Mouse (Mus musculus): ENCODE measurements around the gene Gm4131. TPM values are rescaled to one million over a fixed set of nuclear protein-coding genes. Genes with fewer than 3 reads are reported as not detected.

Gene Gm4131
- polyA plus RNA-seq, 1 experiment from 2014 or later = not detected

- no peak overlapping the region for H3K4me2 ChIP-seq (ENCODE audit: low read length)
- no peaks in the 10 kb centered on the region for H3K27me3 ChIP-seq (replicated peaks; ENCODE audit: control insufficient read depth, insufficient read depth, low read length)
- H3K36me3 ChIP-seq (ENCODE audit: control insufficient read depth, insufficient read depth, low read length) = no peaks in the 10 kb centered on the region
- no peak for DNase-seq (ENCODE audit: low spot score)
- H3K27ac ChIP-seq (ENCODE audit: low read depth) = no peak overlapping the region
- H3K4me1 ChIP-seq (replicated peaks; ENCODE audit: control insufficient read depth, insufficient read depth, low read length) = no peaks in the 10 kb centered on the region
- H3K4me3 ChIP-seq (ENCODE audit: low read depth, low read length) = no peak overlapping the region
- H3K9me3 ChIP-seq (ENCODE audit: control insufficient read depth, low read length) = no peaks in the 10 kb centered on the region
- no peak for ATAC-seq (replicated peaks; ENCODE audit: low FRiP score, low TSS enrichment, low read depth)
- no peak overlapping the region for H3K9ac ChIP-seq (ENCODE audit: low read length)
- WGBS = 57% methylated on average over 3 of the region's 3 CpGs
Measured at GRCm38 (mm10) chr14:62539834-62540233, 26.9 kb downstream of the Gm4131 start.

- Histone ChIP-seq H3K9ac (ENCODE audit: low read length) (no peak overlapping the region), H3K4me3 (ENCODE audit: low read depth, low read length) (no peak overlapping the region), H3K4me2 (ENCODE audit: low read length) (no peak overlapping the region), H3K36me3 (ENCODE audit: control insufficient read depth, insufficient read depth, low read length) (no peaks in the 10 kb centered on the region), H3K27me3 (replicated peaks; ENCODE audit: control insufficient read depth, insufficient read depth, low read length) (no peaks in the 10 kb centered on the region), H3K4me1 (replicated peaks; ENCODE audit: control insufficient read depth, insufficient read depth, low read length) (no peaks in the 10 kb centered on the region), H3K27ac (ENCODE audit: low read depth) (no peak overlapping the region), H3K9me3 (ENCODE audit: control insufficient read depth, low read length) (no peaks in the 10 kb centered on the region)
- no peak for ATAC-seq (replicated peaks; ENCODE audit: low FRiP score, low TSS enrichment, low read depth)
- WGBS = 34% methylated on average over 5 of the region's 5 CpGs
- DNase-seq (ENCODE audit: low spot score) = no peak
Measured at GRCm38 (mm10) chr14:62536988-62537387, 29.7 kb downstream of the Gm4131 start.

- H3K4me1 ChIP-seq (replicated peaks; ENCODE audit: control insufficient read depth, insufficient read depth, low read length) = no peaks in the 10 kb centered on the region
- H3K9ac ChIP-seq (ENCODE audit: low read length) = no peak overlapping the region
- WGBS = 63% methylated on average over 5 of the region's 5 CpGs
- no peaks in the 10 kb centered on the region for H3K9me3 ChIP-seq (ENCODE audit: control insufficient read depth, low read length)
- H3K4me2 ChIP-seq (ENCODE audit: low read length) = no peak overlapping the region
- H3K27me3 ChIP-seq (replicated peaks; ENCODE audit: control insufficient read depth, insufficient read depth, low read length) = no peaks in the 10 kb centered on the region
- no peaks in the 10 kb centered on the region for H3K36me3 ChIP-seq (ENCODE audit: control insufficient read depth, insufficient read depth, low read length)
- H3K27ac ChIP-seq (ENCODE audit: low read depth) = no peak overlapping the region
- no peak overlapping the region for H3K4me3 ChIP-seq (ENCODE audit: low read depth, low read length)
- no peak for DNase-seq (ENCODE audit: low spot score)
- no peak for ATAC-seq (replicated peaks; ENCODE audit: low FRiP score, low TSS enrichment, low read depth)
Measured at GRCm38 (mm10) chr14:62536127-62536526, 30.6 kb downstream of the Gm4131 start.

- DNase-seq (ENCODE audit: low spot score) (no peak), ATAC-seq (replicated peaks; ENCODE audit: low FRiP score, low TSS enrichment, low read depth) (no peak)
- WGBS = 55% methylated on average over 2 of the region's 2 CpGs
- no peak overlapping the region for H3K4me2 ChIP-seq (ENCODE audit: low read length)
- H3K36me3 ChIP-seq (ENCODE audit: control insufficient read depth, insufficient read depth, low read length) = no peaks in the 10 kb centered on the region
- H3K9ac ChIP-seq (ENCODE audit: low read length) = no peak overlapping the region
- H3K4me1 ChIP-seq (replicated peaks; ENCODE audit: control insufficient read depth, insufficient read depth, low read length) = no peaks in the 10 kb centered on the region
- no peaks in the 10 kb centered on the region for H3K27me3 ChIP-seq (replicated peaks; ENCODE audit: control insufficient read depth, insufficient read depth, low read length)
- no peaks in the 10 kb centered on the region for H3K9me3 ChIP-seq (ENCODE audit: control insufficient read depth, low read length)
- no peak overlapping the region for H3K27ac ChIP-seq (ENCODE audit: low read depth)
- no peak overlapping the region for H3K4me3 ChIP-seq (ENCODE audit: low read depth, low read length)
Measured at GRCm38 (mm10) chr14:62530951-62531350, 35.8 kb downstream of the Gm4131 start.

GRCm38 (mm10) chr14:62512845-62513244, 53.9 kb downstream of the Gm4131 start:
- no peaks in the 10 kb centered on the region for H3K27me3 ChIP-seq (replicated peaks; ENCODE audit: control insufficient read depth, insufficient read depth, low read length)
- no peaks in the 10 kb centered on the region for H3K9me3 ChIP-seq (ENCODE audit: control insufficient read depth, low read length)
- no peak overlapping the region for H3K4me3 ChIP-seq (ENCODE audit: low read depth, low read length)
- H3K4me1 ChIP-seq (replicated peaks; ENCODE audit: control insufficient read depth, insufficient read depth, low read length) = no peaks in the 10 kb centered on the region
- no peaks in the 10 kb centered on the region for H3K36me3 ChIP-seq (ENCODE audit: control insufficient read depth, insufficient read depth, low read length)
- ATAC-seq (replicated peaks; ENCODE audit: low FRiP score, low TSS enrichment, low read depth) (no peak), DNase-seq (ENCODE audit: low spot score) (no peak)
- no peak overlapping the region for H3K27ac ChIP-seq (ENCODE audit: low read depth)
- no peak overlapping the region for H3K4me2 ChIP-seq (ENCODE audit: low read length)
- WGBS = 93% methylated on average over 1 of the region's 1 CpGs
- no peak overlapping the region for H3K9ac ChIP-seq (ENCODE audit: low read length)

- Histone ChIP-seq H3K27ac (ENCODE audit: low read depth) (no peak overlapping the region), H3K4me3 (ENCODE audit: low read depth, low read length) (no peak overlapping the region), H3K4me2 (ENCODE audit: low read length) (no peak overlapping the region), H3K27me3 (replicated peaks; ENCODE audit: control insufficient read depth, insufficient read depth, low read length) (no peaks in the 10 kb centered on the region), H3K4me1 (replicated peaks; ENCODE audit: control insufficient read depth, insufficient read depth, low read length) (no peaks in the 10 kb centered on the region), H3K36me3 (ENCODE audit: control insufficient read depth, insufficient read depth, low read length) (no peaks in the 10 kb centered on the region), H3K9me3 (ENCODE audit: control insufficient read depth, low read length) (no peaks in the 10 kb centered on the region), H3K9ac (ENCODE audit: low read length) (no peak overlapping the region)
- DNase-seq (ENCODE audit: low spot score) (no peak), ATAC-seq (replicated peaks; ENCODE audit: low FRiP score, low TSS enrichment, low read depth) (no peak)
- 69% methylated on average over 3 of the region's 3 CpGs for WGBS
Measured at GRCm38 (mm10) chr14:62509350-62509749, 57.4 kb downstream of the Gm4131 start.

- H3K27me3 ChIP-seq (replicated peaks; ENCODE audit: control insufficient read depth, insufficient read depth, low read length) = no peaks in the 10 kb centered on the region
- WGBS = 84% methylated on average over 3 of the region's 3 CpGs
- H3K27ac ChIP-seq (ENCODE audit: low read depth) = no peak overlapping the region
- H3K36me3 ChIP-seq (ENCODE audit: control insufficient read depth, insufficient read depth, low read length) = no peaks in the 10 kb centered on the region
- no peak overlapping the region for H3K9ac ChIP-seq (ENCODE audit: low read length)
- H3K4me3 ChIP-seq (ENCODE audit: low read depth, low read length) = no peak overlapping the region
- no peaks in the 10 kb centered on the region for H3K4me1 ChIP-seq (replicated peaks; ENCODE audit: control insufficient read depth, insufficient read depth, low read length)
- H3K9me3 ChIP-seq (ENCODE audit: control insufficient read depth, low read length) = no peaks in the 10 kb centered on the region
- no peak overlapping the region for H3K4me2 ChIP-seq (ENCODE audit: low read length)
- DNase-seq (ENCODE audit: low spot score) = no peak
- no peak for ATAC-seq (replicated peaks; ENCODE audit: low FRiP score, low TSS enrichment, low read depth)
Measured at GRCm38 (mm10) chr14:62506261-62506660, 60.5 kb downstream of the Gm4131 start.

- H3K4me1 ChIP-seq (replicated peaks; ENCODE audit: control insufficient read depth, insufficient read depth, low read length) = no peaks in the 10 kb centered on the region
- H3K27ac ChIP-seq (ENCODE audit: low read depth) = no peak overlapping the region
- H3K9ac ChIP-seq (ENCODE audit: low read length) = no peak overlapping the region
- H3K4me2 ChIP-seq (ENCODE audit: low read length) = no peak overlapping the region
- no peaks in the 10 kb centered on the region for H3K36me3 ChIP-seq (ENCODE audit: control insufficient read depth, insufficient read depth, low read length)
- WGBS = 64% methylated on average over 7 of the region's 7 CpGs
- H3K27me3 ChIP-seq (replicated peaks; ENCODE audit: control insufficient read depth, insufficient read depth, low read length) = no peaks in the 10 kb centered on the region
- no peaks in the 10 kb centered on the region for H3K9me3 ChIP-seq (ENCODE audit: control insufficient read depth, low read length)
- no peak for DNase-seq (ENCODE audit: low spot score)
- H3K4me3 ChIP-seq (ENCODE audit: low read depth, low read length) = no peak overlapping the region
- ATAC-seq (replicated peaks; ENCODE audit: low FRiP score, low TSS enrichment, low read depth) = no peak
Measured at GRCm38 (mm10) chr14:62497391-62497790, 69.3 kb downstream of the Gm4131 start.

- 65% methylated on average over 1 of the region's 1 CpGs for WGBS
- H3K27me3 ChIP-seq (replicated peaks; ENCODE audit: control insufficient read depth, insufficient read depth, low read length) = no peaks in the 10 kb centered on the region
Measured at GRCm38 (mm10) chr14:62496501-62496900, 70.2 kb downstream of the Gm4131 start.

More at GRCm38 (mm10) chr14:62496501-62496900, 70.2 kb downstream of the Gm4131 start:
- H3K4me1 ChIP-seq (replicated peaks; ENCODE audit: control insufficient read depth, insufficient read depth, low read length) = no peaks in the 10 kb centered on the region
- no peak overlapping the region for H3K4me2 ChIP-seq (ENCODE audit: low read length)
- no peak for ATAC-seq (replicated peaks; ENCODE audit: low FRiP score, low TSS enrichment, low read depth)
- no peak overlapping the region for H3K9ac ChIP-seq (ENCODE audit: low read length)
- no peak overlapping the region for H3K4me3 ChIP-seq (ENCODE audit: low read depth, low read length)
- no peaks in the 10 kb centered on the region for H3K9me3 ChIP-seq (ENCODE audit: control insufficient read depth, low read length)
- no peak for DNase-seq (ENCODE audit: low spot score)
- H3K27ac ChIP-seq (ENCODE audit: low read depth) = no peak overlapping the region
- H3K36me3 ChIP-seq (ENCODE audit: control insufficient read depth, insufficient read depth, low read length) = no peaks in the 10 kb centered on the region

Data from intestine, embryonic 14.5 days (tissue).